In genomic region chr8:109563881-109564280, GRCm38 (mm10) we compare ENCODE assay signal across 12 mouse cellular contexts. TPM values are rescaled to one million over a fixed set of nuclear protein-coding genes. Genes with fewer than 3 reads are reported as not detected.
DNase-seq lines count a peak whose midpoint lies in the region; ATAC-seq and TF ChIP-seq lines count a peak whose summit lies in the region.
"Had no signal": no experiment of that assay in that cellular context is flagged by ENCODE, and none has a peak within 500 bp of the region (broad histone marks: within the 10 kb centered on the region; RNA-seq: fewer than 3 reads in every experiment).

No protein-coding gene starts in this region.

- H3K27ac ChIP-seq in forebrain, embryonic 10.5 days, result no peak overlapping the region
- no peak overlapping the region for H3K27ac ChIP-seq in forebrain, postnatal 0 days (ENCODE audit: low read depth, low read length)
- no peak overlapping the region for H3K27ac ChIP-seq in liver, embryonic 11.5 days (ENCODE audit: low read depth, low read length)
- no peak overlapping the region for H3K27ac ChIP-seq in embryonic facial prominence, embryonic 13.5 days
- H3K27ac ChIP-seq: left cerebral cortex, adult 2 months had no signal

- no peaks in the 10 kb centered on the region for H3K27me3 ChIP-seq in forebrain, embryonic 10.5 days (ENCODE audit: poor library complexity, severe bottlenecking)
- no peaks in the 10 kb centered on the region for H3K27me3 ChIP-seq in forebrain, postnatal 0 days (ENCODE audit: insufficient read depth, low read length)
- H3K27me3 ChIP-seq in liver, embryonic 11.5 days (replicated peaks; ENCODE audit: control insufficient read depth, insufficient read depth, low read length), result no peaks in the 10 kb centered on the region
- H3K27me3 ChIP-seq in embryonic facial prominence, embryonic 13.5 days, result no peaks in the 10 kb centered on the region

- H3K9ac ChIP-seq in forebrain, postnatal 0 days, result no peak overlapping the region
- no peak overlapping the region for H3K9ac ChIP-seq in liver, embryonic 11.5 days (ENCODE audit: low read depth, low read length)
- H3K9ac ChIP-seq in embryonic facial prominence, embryonic 13.5 days, result no peak overlapping the region

- no peak for DNase-seq in forebrain, embryonic 10.5 days (ENCODE audit: extremely low spot score, low spot score)
- no peak for DNase-seq in forebrain, postnatal 0 days
- no peak for DNase-seq in liver, embryonic 11.5 days (ENCODE audit: low spot score)
- DNase-seq in liver, result no peak
- no peak for DNase-seq in urinary bladder, postnatal 10 days (ENCODE audit: low spot score)
- no peak for DNase-seq in kidney, adult 8-10 months
- DNase-seq: B cell, adult 2 months; cerebellum, adult 9-11 months; kidney, postnatal 10 days had no signal

- no peak for ATAC-seq in forebrain, postnatal 0 days
- no peak for ATAC-seq in liver, embryonic 11.5 days (replicated peaks; ENCODE audit: low FRiP score)
- ATAC-seq in embryonic facial prominence, embryonic 13.5 days (ENCODE audit: insufficient number of reproducible peaks, insufficient read depth, low FRiP score, low TSS enrichment, low read depth), result no peak
- peak; percentile 52 for ATAC-seq in megakaryocyte, adult 5-6 weeks (ENCODE audit: poor library complexity, severe bottlenecking)

- no peak overlapping the region for H3K4me2 ChIP-seq in forebrain, postnatal 0 days (ENCODE audit: low read depth)
- peak overlapping the region; percentile 70 for H3K4me2 ChIP-seq in liver, embryonic 11.5 days
- H3K4me2 ChIP-seq in embryonic facial prominence, embryonic 13.5 days, result peak overlapping the region; percentile 79

- peaks cover 42% of the 10 kb centered on the region for H3K36me3 ChIP-seq in forebrain, embryonic 10.5 days (replicated peaks)
- H3K36me3 ChIP-seq in forebrain, postnatal 0 days (ENCODE audit: insufficient read depth), result peaks cover 38% of the 10 kb centered on the region
- peaks cover 33% of the 10 kb centered on the region for H3K36me3 ChIP-seq in liver, embryonic 11.5 days (ENCODE audit: control insufficient read depth, insufficient read depth, low read length)
- peaks cover 40% of the 10 kb centered on the region for H3K36me3 ChIP-seq in embryonic facial prominence, embryonic 13.5 days

- WGBS in forebrain, embryonic 10.5 days, result 81% methylated on average over 2 of the region's 2 CpGs
- WGBS in forebrain, postnatal 0 days, result 71% methylated on average over 2 of the region's 2 CpGs
- 61% methylated on average over 2 of the region's 2 CpGs for WGBS in liver, embryonic 11.5 days
- 69% methylated on average over 2 of the region's 2 CpGs for WGBS in embryonic facial prominence, embryonic 13.5 days

- H3K4me3 ChIP-seq in forebrain, embryonic 10.5 days, result peak overlapping the region; percentile 93; the same call in 1 of the 2 replicates
- no peak overlapping the region for H3K4me3 ChIP-seq in forebrain, postnatal 0 days (ENCODE audit: low read depth, low read length)
- peak overlapping the region; percentile 97 for H3K4me3 ChIP-seq in liver, embryonic 11.5 days (ENCODE audit: low read depth, low read length)
- H3K4me3 ChIP-seq in embryonic facial prominence, embryonic 13.5 days, result peak overlapping the region; percentile 96; the same call in 1 of the 2 replicates

- H3K4me1 ChIP-seq in forebrain, embryonic 10.5 days, result peaks cover 25% of the 10 kb centered on the region
- peaks cover 11% of the 10 kb centered on the region for H3K4me1 ChIP-seq in forebrain, postnatal 0 days (ENCODE audit: insufficient read depth)
- peaks cover 9% of the 10 kb centered on the region for H3K4me1 ChIP-seq in liver, embryonic 11.5 days (replicated peaks; ENCODE audit: control insufficient read depth, insufficient read depth, low read length)
- peaks cover 16% of the 10 kb centered on the region for H3K4me1 ChIP-seq in embryonic facial prominence, embryonic 13.5 days

- no peak for TF ChIP-seq CTCF in forebrain, postnatal 0 days (IDR thresholded peaks at IDR 0.05; ENCODE audit: low read depth)

- H3K9me3 ChIP-seq in forebrain, embryonic 10.5 days, result no peaks in the 10 kb centered on the region
- H3K9me3 ChIP-seq in forebrain, postnatal 0 days (ENCODE audit: low read length), result no peaks in the 10 kb centered on the region
- H3K9me3 ChIP-seq in liver, embryonic 11.5 days (ENCODE audit: control insufficient read depth, low read length), result no peaks in the 10 kb centered on the region
- no peaks in the 10 kb centered on the region for H3K9me3 ChIP-seq in embryonic facial prominence, embryonic 13.5 days

RNA-seq across cellular contexts. Expression of gene Dhx38, which starts 1.8 kb away (rescaled TPM):
- 37.2 and 38.9 TPM in 2 replicates for polyA plus RNA-seq in forebrain, embryonic 10.5 days (2016; fragmentation: Nextera tagmentation; extraction: Ambion mirVana)
- total RNA-seq in forebrain, postnatal 0 days (2014; rRNA removed), result 23.2 and 28.2 TPM in 2 replicates
- polyA plus RNA-seq in forebrain, postnatal 0 days (2015; fragmentation: Nextera tagmentation; extraction: Ambion mirVana), result 12.8 and 14.1 TPM in 2 replicates
- 25.1 and 29.0 TPM in 2 replicates for polyA plus RNA-seq in liver, embryonic 11.5 days (2014; fragmentation: Nextera tagmentation; extraction: Ambion mirVana)
- polyA plus RNA-seq in embryonic facial prominence, embryonic 13.5 days (2015; fragmentation: Nextera tagmentation; extraction: Ambion mirVana), result 25.3 and 26.5 TPM in 2 replicates
- 14.6 and 19.0 TPM in 2 replicates for total RNA-seq in megakaryocyte, adult 5-6 weeks (2015)
- 67.4 and 75.9 TPM in 2 replicates for total RNA-seq in megakaryocyte, adult 5-6 weeks (2017)

RNA-seq across cellular contexts. Expression of gene Txnl4b, which starts 1.8 kb away (rescaled TPM):
- 25.7 and 27.4 TPM in 2 replicates for polyA plus RNA-seq in forebrain, embryonic 10.5 days (2016; fragmentation: Nextera tagmentation; extraction: Ambion mirVana)
- total RNA-seq in forebrain, postnatal 0 days (2014; rRNA removed), result 12.0 and 12.2 TPM in 2 replicates
- 34.0 and 35.2 TPM in 2 replicates for polyA plus RNA-seq in forebrain, postnatal 0 days (2015; fragmentation: Nextera tagmentation; extraction: Ambion mirVana)
- polyA plus RNA-seq in liver, embryonic 11.5 days (2014; fragmentation: Nextera tagmentation; extraction: Ambion mirVana), result 21.4 and 23.6 TPM in 2 replicates
- polyA plus RNA-seq in embryonic facial prominence, embryonic 13.5 days (2015; fragmentation: Nextera tagmentation; extraction: Ambion mirVana), result 25.8 and 26.5 TPM in 2 replicates
- 6.2 and 7.9 TPM in 2 replicates for total RNA-seq in megakaryocyte, adult 5-6 weeks (2015)
- total RNA-seq in megakaryocyte, adult 5-6 weeks (2017), result 18.2 and 19.0 TPM in 2 replicates

RNA-seq across cellular contexts. Expression of gene Hp, which starts 15.1 kb away (rescaled TPM):
- polyA plus RNA-seq in forebrain, embryonic 10.5 days (2016; fragmentation: Nextera tagmentation; extraction: Ambion mirVana), result 0.93 and 1.0 TPM in 2 replicates
- 0.15 and 1.5 TPM in 2 replicates for total RNA-seq in forebrain, postnatal 0 days (2014; rRNA removed)
- polyA plus RNA-seq in forebrain, postnatal 0 days (2015; fragmentation: Nextera tagmentation; extraction: Ambion mirVana), result 0.38 and 0.44 TPM in 2 replicates
- 11.5 and 11.7 TPM in 2 replicates for polyA plus RNA-seq in liver, embryonic 11.5 days (2014; fragmentation: Nextera tagmentation; extraction: Ambion mirVana)
- polyA plus RNA-seq in embryonic facial prominence, embryonic 13.5 days (2015; fragmentation: Nextera tagmentation; extraction: Ambion mirVana), result 0.41 and 2.5 TPM in 2 replicates
- 423 and 468 TPM in 2 replicates for total RNA-seq in megakaryocyte, adult 5-6 weeks (2015)
- total RNA-seq in megakaryocyte, adult 5-6 weeks (2017), result 646 and 667 TPM in 2 replicates
- total RNA-seq: left cerebral cortex, adult 2 months had no signal

RNA-seq across cellular contexts. Expression of gene Dhodh, which starts 44.6 kb away (rescaled TPM):
- 55.4 and 58.7 TPM in 2 replicates for polyA plus RNA-seq in forebrain, embryonic 10.5 days (2016; fragmentation: Nextera tagmentation; extraction: Ambion mirVana)
- total RNA-seq in forebrain, postnatal 0 days (2014; rRNA removed), result 26.1 and 26.4 TPM in 2 replicates
- 27.7 and 27.9 TPM in 2 replicates for polyA plus RNA-seq in forebrain, postnatal 0 days (2015; fragmentation: Nextera tagmentation; extraction: Ambion mirVana)
- polyA plus RNA-seq in liver, embryonic 11.5 days (2014; fragmentation: Nextera tagmentation; extraction: Ambion mirVana), result 58.3 and 64.8 TPM in 2 replicates
- 43.9 and 45.3 TPM in 2 replicates for polyA plus RNA-seq in embryonic facial prominence, embryonic 13.5 days (2015; fragmentation: Nextera tagmentation; extraction: Ambion mirVana)
- total RNA-seq in megakaryocyte, adult 5-6 weeks (2015), result 7.0 and 8.6 TPM in 2 replicates
- total RNA-seq in megakaryocyte, adult 5-6 weeks (2017), result 5.4 and 16.1 TPM in 2 replicates

RNA-seq across cellular contexts. Expression of gene Pkd1l3, which starts 50.4 kb away (rescaled TPM):
- 0.18 and 0.21 TPM in 2 replicates for polyA plus RNA-seq in forebrain, embryonic 10.5 days (2016; fragmentation: Nextera tagmentation; extraction: Ambion mirVana)
- 0.24 TPM in 1 of 2 replicates, not detected in the other for total RNA-seq in forebrain, postnatal 0 days (2014; rRNA removed)
- polyA plus RNA-seq in forebrain, postnatal 0 days (2015; fragmentation: Nextera tagmentation; extraction: Ambion mirVana), result 0.21 TPM in 1 of 2 replicates, not detected in the other
- 2.7 and 3.4 TPM in 2 replicates for polyA plus RNA-seq in liver, embryonic 11.5 days (2014; fragmentation: Nextera tagmentation; extraction: Ambion mirVana)
- 0.30 TPM in 1 of 2 replicates, not detected in the other for polyA plus RNA-seq in embryonic facial prominence, embryonic 13.5 days (2015; fragmentation: Nextera tagmentation; extraction: Ambion mirVana)
- total RNA-seq in megakaryocyte, adult 5-6 weeks (2015), result 0.57 TPM in 1 of 2 replicates, not detected in the other
- not detected in 2 replicates for total RNA-seq in megakaryocyte, adult 5-6 weeks (2017)
